Mouse (Mus musculus) intestine, postnatal 0 days (tissue): ENCODE measurements around the gene Prpsap1. TPM values are rescaled to one million over a fixed set of nuclear protein-coding genes. Genes with fewer than 3 reads are reported as not detected.
A peak's percentile ranks its signal among the peaks of the same experiment; 100 is the strongest.

Source experiments
- ATAC-seq: fragments of 200-750 bp; cut with Nextera tagmentation; 2 replicates; pipeline ENCODE4 v1.8.0; 2017; ENCODE audit warnings: mild to moderate bottlenecking, moderate TSS enrichment, moderate library complexity
- H3K27ac ChIP-seq: fragments of 300-500 bp; sonication (generic); 2 replicates; pipeline ENCODE4 v1.5.1; 2014; ENCODE audit warnings: mild to moderate bottlenecking, low read depth, low read length, moderate library complexity
- H3K27me3 ChIP-seq: fragments of 300-500 bp; sonication (generic); replicated peaks from 2 replicates; pipeline ENCODE4 v1.6.1; 2014; ENCODE audit warnings: low read length, mixed read lengths; ENCODE audit not compliant: control insufficient read depth, insufficient read depth
- H3K36me3 ChIP-seq: fragments of 300-500 bp; sonication (generic); 2 replicates; pipeline ENCODE4 v1.6.1; 2014; ENCODE audit warnings: mild to moderate bottlenecking, moderate library complexity; ENCODE audit not compliant: control insufficient read depth, insufficient read depth
- H3K4me1 ChIP-seq: fragments of 300-500 bp; sonication (generic); replicated peaks from 2 replicates; pipeline ENCODE4 v1.6.1; 2014; ENCODE audit warnings: antibody characterized with exemption, low read length, mixed read lengths; ENCODE audit not compliant: control insufficient read depth, insufficient read depth
- H3K4me2 ChIP-seq: fragments of 300-500 bp; sonication (generic); replicated peaks from 2 replicates; pipeline ENCODE4 v1.6.1; 2014; ENCODE audit warnings: low read depth, mild to moderate bottlenecking, moderate library complexity
- H3K4me3 ChIP-seq: fragments of 300-500 bp; sonication (generic); 2 replicates; pipeline ENCODE4 v1.5.1; 2014; ENCODE audit warnings: low read depth, low read length
- H3K9ac ChIP-seq: fragments of 300-500 bp; sonication (generic); 2 replicates; pipeline ENCODE4 v1.6.1; 2014; ENCODE audit warnings: mild to moderate bottlenecking, low read depth, low read length
- H3K9me3 ChIP-seq: fragments of 300-500 bp; sonication (generic); 2 replicates; pipeline ENCODE4 v1.6.1; 2016; ENCODE audit warnings: mixed run types; ENCODE audit not compliant: control insufficient read depth
- CTCF ChIP-seq: sonication (generic); IDR thresholded peaks from 2 replicates; pipeline ENCODE4 v1.5.1; 2016; ENCODE audit warnings: low read depth, mild to moderate bottlenecking, control low read depth, antibody characterized with exemption, moderate library complexity
- WGBS: fragments of 180-500 bp; shearing (Covaris S2); extraction: QIAGEN DNeasy Blood & Tissue Kit; methylation state at CpG from one replicate; pipeline ENCODE4 v1.1.7; 2014; 5-methylcytosine and 5-hydroxymethylcytosine counted together
- polyA plus RNA-seq: library from polyadenylated mRNA; unstranded; fragments of >200 nt; fragmentation: Nextera tagmentation; extraction: Ambion mirVana; gene quantifications from 2 replicates; pipeline ENCODE4 v1.2.1, GENCODE M21; 2015

The Prpsap1 gene
- polyA plus RNA-seq, 1 experiment from 2014 or later = 177 TPM

GRCm38 (mm10) chr11:116439269-116440240, 54.4 kb downstream of the Prpsap1 start:
- Histone ChIP-seq H3K27ac (peak overlapping the region; percentile 21; the same call in 1 of the 2 replicates), H3K4me3 (no peak overlapping the region), H3K9ac (no peak overlapping the region), H3K4me1 (peaks cover 10% of the 10 kb centered on the region), H3K4me2 (no peak overlapping the region), H3K27me3 (no peaks in the 10 kb centered on the region), H3K9me3 (no peaks in the 10 kb centered on the region), H3K36me3 (peaks cover 23% of the 10 kb centered on the region)
- WGBS = 75% methylated on average over 19 of the region's 19 CpGs
- 0 out of 2 replicates have a peak, but pooled peaks have one; percentile 12 for TF ChIP-seq CTCF
- peak; percentile 18; the same call in 1 of the 2 replicates for ATAC-seq

GRCm38 (mm10) chr11:116437541-116437940, 56.5 kb downstream of the Prpsap1 start:
- Histone ChIP-seq H3K9me3 (no peaks in the 10 kb centered on the region), H3K4me2 (peak overlapping the region; percentile 72), H3K27ac (peak overlapping the region; percentile 93), H3K9ac (peak overlapping the region; percentile 37; the same call in 1 of the 2 replicates), H3K36me3 (peaks cover 23% of the 10 kb centered on the region), H3K4me1 (peaks cover 10% of the 10 kb centered on the region), H3K27me3 (no peaks in the 10 kb centered on the region), H3K4me3 (no peak overlapping the region)
- no peak for ATAC-seq
- no peak for TF ChIP-seq CTCF
- WGBS = 78% methylated on average over 11 of the region's 11 CpGs

GRCm38 (mm10) chr11:116436725-116437331, 57.2 kb downstream of the Prpsap1 start:
- Histone ChIP-seq H3K9ac (peak overlapping the region; percentile 37; the same call in 1 of the 2 replicates), H3K36me3 (peaks cover 23% of the 10 kb centered on the region), H3K27me3 (no peaks in the 10 kb centered on the region), H3K27ac (peak overlapping the region; percentile 93), H3K4me3 (peak overlapping the region; percentile 76; the same call in 1 of the 2 replicates), H3K9me3 (no peaks in the 10 kb centered on the region), H3K4me2 (peak overlapping the region; percentile 72), H3K4me1 (peaks cover 10% of the 10 kb centered on the region)
- ATAC-seq = no peak
- 29% methylated on average over 4 of the region's 4 CpGs for WGBS
- no peak for TF ChIP-seq CTCF

GRCm38 (mm10) chr11:116435992-116436724, 57.8 kb downstream of the Prpsap1 start:
- no peak for TF ChIP-seq CTCF
- Histone ChIP-seq H3K4me3 (peak overlapping the region; percentile 76), H3K4me1 (peaks cover 10% of the 10 kb centered on the region), H3K9me3 (no peaks in the 10 kb centered on the region), H3K9ac (peak overlapping the region; percentile 37; the same call in 1 of the 2 replicates), H3K36me3 (peaks cover 23% of the 10 kb centered on the region), H3K27ac (peak overlapping the region; percentile 93), H3K4me2 (peak overlapping the region; percentile 72), H3K27me3 (no peaks in the 10 kb centered on the region)
- ATAC-seq = no peak
- WGBS = 21% methylated on average over 5 of the region's 5 CpGs

- WGBS = 36% methylated on average over 12 of the region's 12 CpGs
These were observed 58.8 kb downstream of the Prpsap1 start for GRCm38 (mm10) chr11:116434967-116435752.

More at GRCm38 (mm10) chr11:116434967-116435752, 58.8 kb downstream of the Prpsap1 start:
- no peaks in the 10 kb centered on the region for H3K27me3 ChIP-seq
- peak overlapping the region; percentile 93 for H3K27ac ChIP-seq
- TF ChIP-seq CTCF = no peak
- ATAC-seq = no peak
- H3K4me2 ChIP-seq = peak overlapping the region; percentile 72
- H3K36me3 ChIP-seq = peaks cover 23% of the 10 kb centered on the region
- no peaks in the 10 kb centered on the region for H3K9me3 ChIP-seq
- peak overlapping the region; percentile 79 for H3K9ac ChIP-seq
- H3K4me3 ChIP-seq = peak overlapping the region; percentile 76
- H3K4me1 ChIP-seq = peaks cover 10% of the 10 kb centered on the region
